Mouse (Mus musculus): Measurements from ENCODE around the gene Utp11.

Gene Utp11

DNA sequence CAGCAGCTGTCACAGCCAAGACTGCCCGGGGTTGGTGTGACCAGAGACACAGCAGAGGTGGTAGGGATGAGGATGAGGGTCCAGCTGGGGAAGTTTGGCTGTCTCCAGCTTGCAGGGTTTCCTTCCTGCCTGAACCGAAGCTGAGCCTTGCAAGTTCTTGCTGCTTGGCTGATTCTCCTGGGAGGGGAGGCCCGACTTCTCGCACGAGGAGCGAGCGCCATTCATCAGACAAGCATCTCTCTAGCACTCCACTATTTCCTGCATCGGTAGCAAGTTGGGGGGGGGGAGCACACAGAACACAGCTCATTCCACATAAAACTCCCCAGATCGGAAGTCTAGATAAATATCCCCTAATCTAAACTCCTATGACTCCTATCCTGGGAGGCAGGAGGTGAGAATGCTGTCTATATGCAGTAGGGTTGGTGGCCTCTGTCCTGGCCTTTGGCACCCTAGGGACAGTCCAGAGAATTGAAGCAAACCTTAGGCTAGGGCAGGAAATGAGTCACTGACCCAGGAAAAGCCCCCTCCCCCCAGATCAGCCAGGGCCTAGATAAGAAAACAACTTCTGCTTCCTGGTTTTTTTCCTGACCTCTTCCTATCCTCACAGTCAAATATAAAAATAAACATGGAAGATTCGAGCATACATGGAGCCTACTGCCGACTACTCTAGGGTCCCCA lies 11.5 kb upstream of the Utp11 start:
- no peak for DNase-seq (ENCODE audit: low spot score)

DNA sequence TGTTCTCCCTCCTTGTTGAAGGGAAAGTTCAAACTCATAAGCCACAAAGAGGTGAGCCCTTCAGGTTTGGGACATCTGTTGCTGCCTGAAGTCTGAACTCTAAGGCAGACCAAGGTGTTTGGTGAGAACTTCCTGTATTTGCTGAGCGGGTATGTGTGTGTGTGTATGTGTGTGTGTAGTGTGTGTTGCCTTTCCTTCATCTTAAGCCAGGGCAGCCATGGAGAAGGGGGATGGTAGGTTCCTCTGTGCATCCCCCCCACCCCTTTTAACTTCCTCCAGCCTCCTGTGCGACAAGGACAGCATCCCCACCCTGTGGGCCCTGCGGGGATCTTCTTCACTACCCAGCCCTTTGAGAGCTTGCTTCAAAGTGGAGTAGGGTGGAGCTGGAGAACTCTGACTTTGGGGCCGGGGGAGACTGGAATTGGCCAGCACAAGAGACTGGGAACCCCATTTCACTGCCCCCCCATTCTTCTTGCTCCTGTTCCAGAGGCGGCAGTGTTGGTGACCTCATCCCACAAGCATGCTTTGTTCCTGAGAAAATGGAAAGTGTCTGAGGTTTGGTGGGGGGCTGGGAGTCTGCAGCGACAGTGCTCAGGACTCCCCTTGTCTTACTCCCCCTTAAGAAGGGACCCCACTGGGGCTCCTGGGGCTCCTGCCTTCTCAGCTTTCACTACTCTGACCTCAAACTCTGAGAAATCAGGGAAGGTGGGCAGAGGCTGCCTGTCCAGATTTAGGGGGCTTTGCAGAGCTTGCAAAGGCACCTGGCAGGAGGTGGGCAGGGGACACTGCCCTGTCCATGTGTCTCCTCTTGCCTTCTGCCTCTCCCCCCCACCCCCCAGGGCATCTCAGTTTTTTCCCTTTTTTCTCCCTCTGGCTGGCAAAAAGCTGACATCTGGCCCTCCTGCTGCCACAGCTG lies 10.7 kb upstream of the Utp11 start:
- DNase-seq (ENCODE audit: low spot score) = no peak

DNA sequence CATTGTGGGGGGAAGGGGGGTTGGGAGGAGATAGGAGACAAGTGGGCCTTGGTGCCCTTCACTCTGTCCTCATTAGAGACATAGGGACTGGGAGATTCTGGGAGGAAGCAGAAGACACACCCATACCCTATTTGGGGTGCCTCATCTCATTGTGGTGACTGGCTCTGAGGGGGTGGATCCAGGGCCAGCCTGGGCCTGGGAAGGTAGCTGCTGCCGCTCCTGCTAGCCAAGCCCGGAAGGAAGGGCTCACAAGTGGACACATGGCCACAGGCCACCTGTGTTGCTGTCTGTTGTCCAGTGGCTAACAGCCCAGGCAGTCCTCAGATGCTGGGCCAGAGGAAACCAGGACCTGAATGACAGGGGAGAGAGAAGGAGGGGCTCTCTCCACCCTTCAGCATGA lies 10.0 kb upstream of the Utp11 start:
- no peak for DNase-seq (ENCODE audit: low spot score)

DNA sequence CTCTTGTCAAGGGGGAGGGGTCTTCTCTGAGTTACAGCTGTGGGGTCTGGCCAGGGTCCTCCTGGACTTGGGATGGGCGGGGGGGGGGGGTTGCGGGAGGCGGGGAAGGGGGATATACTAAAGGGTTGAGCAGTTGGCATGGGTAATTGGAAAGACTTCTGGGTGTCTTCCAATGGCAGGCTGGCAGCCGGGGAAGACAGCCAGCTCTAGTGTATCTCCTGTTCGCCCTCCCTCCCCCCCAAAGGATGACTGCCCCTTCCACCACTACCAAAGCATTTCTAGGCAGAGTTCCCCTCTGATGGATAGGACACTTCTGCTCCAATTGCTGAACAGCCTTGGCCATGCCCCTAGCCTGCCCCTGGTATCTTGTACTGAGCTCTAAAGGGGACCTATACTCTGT lies 8.5 kb upstream of the Utp11 start:
- no peak for DNase-seq (ENCODE audit: low spot score)

DNA sequence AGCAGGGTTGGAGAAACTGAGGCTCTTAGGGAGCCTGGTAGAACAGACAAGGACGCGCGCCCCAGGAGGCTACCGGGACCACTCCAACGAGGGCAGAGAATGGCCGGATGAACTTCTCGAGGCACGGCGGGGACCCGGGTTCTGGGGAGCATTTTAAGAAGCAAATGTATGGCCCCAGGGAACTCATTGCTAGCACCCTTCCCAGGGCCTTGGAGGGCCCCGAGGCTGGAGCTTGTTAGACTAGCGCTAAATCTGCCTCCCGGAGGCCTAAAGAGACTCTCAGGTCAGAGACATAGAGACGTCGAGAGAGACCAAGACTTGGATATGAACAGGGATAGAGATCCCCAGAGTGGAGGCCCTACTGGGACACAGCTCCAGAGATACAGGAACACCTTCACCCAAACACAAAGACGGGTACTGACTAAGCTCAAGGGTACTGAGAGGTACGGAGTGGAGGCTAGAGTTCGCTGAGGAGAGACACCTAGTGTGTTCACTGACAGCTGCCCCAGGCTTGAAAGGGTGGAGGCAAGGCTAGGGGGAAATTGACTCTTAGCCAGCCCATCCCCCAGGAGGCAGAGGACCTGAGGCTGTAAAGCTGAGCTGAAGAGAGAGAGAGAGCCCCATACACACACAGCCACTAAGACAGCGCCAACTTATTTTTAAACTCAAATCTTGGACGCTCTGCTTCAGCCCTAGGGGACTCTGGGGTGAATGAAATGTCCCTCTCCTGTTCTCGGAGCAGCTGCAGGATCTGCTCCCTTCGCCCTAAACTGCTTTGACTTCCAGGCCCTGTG lies 7.8 kb upstream of the Utp11 start:
- no peak for DNase-seq (ENCODE audit: low spot score)

DNA sequence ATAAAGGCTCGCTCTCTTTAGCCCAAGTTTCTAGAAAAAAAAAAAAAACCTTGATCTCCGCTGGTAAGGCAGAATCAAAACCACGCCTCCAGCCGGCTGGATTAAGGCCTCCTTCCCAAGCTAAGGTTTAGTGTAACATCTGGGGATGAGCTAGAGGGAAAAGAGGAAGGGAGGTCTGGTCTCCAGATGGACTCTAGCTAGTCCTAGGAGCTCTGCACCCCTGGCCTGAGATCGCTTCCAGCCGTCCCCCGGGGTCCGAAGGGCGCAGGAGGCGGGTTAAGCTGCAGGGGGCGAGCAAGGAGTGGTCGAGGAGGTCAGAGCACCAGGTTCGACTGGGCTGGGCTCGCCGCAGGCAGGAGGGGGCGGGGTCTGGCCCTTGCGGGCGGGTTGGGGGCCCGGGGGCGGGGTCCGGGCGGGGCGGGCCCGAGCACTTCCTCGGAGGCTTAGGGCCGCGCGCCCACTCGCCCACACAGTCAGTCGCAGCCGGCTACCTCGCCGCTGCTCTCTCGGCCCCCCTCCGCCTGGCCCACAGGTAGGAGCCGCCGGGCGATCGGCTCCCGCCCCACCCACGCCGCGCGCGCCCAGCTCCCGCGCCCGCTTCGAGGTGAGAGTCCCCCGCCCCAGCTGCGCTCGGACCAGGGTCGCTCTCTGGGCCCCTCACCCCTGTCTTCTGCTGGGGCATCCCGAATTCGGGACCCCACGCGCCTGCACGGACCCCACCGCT lies 7.0 kb upstream of the Utp11 start, which contains the start of gene Fhl3:
Fhl3 (plus strand) TSS at position 454 of the 724 bp plus-strand sequence.
- DNase-seq (ENCODE audit: low spot score) = no peak

DNA sequence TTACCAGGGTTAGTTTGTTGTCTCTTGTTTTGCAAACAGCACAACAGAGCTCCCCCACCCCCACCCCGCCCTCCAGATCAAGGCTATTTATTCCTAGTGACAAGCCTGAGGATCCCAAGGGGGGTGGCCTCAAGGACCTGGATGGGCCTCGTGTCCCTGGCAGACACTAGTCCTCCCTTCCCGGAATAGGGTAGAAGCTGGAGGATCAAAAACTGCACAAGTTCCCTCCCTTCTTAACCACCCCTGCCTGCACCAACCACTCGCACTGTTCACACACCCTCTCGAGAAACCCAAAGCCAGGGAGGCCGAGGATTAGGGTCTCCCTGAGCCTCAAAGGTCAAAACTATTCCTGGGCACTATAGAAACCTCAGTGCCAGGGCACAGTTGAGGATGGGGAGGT lies 6.4 kb upstream of the Utp11 start:
- DNase-seq (ENCODE audit: low spot score) = no peak

DNA sequence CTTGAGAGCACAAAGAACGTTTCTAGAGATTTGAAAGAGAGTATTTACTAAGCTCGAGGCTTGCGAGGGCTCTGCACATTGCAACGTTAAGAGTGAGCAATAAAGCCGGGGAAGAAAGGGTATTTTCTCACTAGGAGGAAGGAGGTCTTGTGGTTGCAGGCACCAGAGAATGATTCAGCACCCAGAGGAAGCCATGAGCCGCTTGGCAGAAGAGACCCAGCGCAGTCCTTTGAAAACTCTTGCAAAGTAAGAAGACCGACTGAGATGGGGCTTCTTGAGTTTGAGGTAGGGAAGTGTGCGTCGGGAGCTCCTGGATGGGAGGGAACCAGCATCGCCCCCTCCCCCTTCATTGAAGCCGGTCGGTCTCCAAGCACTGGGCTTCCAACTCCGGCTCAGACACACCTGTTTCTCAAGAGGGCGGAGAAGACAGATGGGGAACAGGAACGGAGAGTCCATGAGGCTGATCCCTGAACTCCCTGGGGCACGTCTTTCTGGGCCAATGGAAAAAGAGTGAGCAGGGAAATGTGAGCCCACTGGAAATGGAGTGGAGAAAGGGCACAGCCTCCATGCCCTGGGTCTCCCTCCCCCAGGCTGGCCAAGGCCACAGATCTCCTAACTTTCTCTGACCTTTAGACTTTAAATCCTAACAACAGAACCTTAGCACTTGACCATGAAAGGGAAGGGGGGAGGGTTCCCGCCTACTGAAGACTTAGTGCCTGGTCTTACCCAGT lies 2.6 kb upstream of the Utp11 start:
- DNase-seq (ENCODE audit: low spot score) = no peak

DNA sequence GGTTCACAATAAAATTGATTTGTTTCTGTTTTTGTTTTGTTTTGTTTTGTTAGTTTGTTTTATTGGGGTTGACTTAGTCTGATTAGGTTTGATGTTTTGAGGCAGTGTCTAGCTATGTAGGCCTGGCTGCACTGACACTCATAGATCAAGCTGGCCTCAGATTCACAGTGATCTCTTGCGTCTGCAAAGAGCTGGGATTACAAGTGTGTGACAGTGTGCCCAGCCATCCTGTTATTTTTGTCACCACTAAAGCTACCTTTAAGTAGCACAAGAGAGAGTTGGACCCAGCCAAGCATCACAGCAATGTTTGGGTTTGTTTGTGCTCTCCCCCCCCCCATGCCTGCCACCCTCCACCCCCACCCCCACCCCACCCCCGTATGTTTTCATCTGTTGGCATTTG lies 1.2 kb upstream of the Utp11 start:
- no peak for DNase-seq (ENCODE audit: low spot score)

DNA sequence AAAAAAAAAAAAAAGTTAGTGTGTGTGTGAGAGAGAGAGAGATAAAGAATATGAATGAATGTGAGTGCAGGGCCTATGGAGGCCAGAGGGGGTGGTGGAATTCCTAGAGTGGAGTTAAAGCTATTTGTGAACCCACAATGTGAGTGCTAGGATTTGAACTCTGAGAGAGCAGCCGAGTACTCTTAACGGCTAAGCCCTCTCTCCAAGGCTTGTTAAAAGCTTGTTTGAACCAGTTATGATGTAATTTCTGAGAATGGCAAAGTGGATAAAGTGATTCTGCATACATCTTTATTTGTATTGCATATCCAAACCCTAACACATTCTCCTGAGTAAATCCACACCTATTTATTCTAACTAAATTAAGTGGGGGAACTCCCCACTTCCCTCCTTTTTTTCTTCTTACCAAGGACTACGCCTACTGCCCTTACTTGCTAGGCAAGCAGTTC lies 961 bp downstream of the Utp11 start:
- no peak for DNase-seq (ENCODE audit: low spot score)

DNA sequence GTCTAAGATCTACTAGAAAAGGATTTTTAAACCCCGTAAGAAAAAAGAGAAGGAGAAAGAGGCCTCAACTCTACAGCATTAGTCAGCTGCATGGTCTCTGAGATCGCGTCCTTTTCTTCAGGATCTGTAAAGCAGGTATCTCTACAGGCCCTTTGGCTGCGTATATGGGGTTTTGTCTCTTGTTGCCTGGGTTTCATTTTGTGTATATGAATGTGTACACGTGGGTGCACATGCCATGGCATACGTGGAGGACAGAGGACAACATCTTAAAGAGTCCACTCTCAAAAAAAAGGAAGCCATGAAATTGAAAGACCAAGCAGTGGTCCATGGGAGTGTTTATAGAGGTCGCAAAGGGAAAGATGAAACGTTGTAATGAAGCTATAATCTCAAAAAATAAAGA lies 1.9 kb downstream of the Utp11 start:
- no peak for DNase-seq (ENCODE audit: low spot score)

DNA sequence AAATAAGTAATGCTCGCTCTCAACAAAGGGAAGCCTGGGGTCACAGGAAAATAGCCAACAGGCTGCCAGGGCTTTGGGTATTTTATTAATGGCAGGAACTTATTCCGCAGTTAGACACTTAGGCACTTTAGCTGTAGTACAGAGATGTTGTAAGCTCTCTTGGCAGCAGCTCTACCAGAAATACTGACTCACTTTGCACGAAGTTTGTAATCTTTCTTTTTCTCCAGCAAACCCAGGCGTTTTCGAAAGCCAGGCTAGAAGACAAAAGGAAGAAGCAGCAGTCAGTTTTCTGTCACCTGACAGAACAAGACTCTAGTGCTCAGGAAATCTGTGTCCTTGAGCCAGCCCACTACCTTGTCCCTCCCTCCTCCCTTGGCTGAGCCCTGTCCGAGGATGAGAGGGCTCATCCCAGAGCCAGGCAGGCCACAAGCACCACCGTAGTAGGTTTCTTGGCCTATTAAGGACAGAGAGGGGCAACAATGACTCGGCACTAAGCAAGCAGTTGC lies 7.5 kb downstream of the Utp11 start:
- DNase-seq (ENCODE audit: low spot score) = no peak

DNA sequence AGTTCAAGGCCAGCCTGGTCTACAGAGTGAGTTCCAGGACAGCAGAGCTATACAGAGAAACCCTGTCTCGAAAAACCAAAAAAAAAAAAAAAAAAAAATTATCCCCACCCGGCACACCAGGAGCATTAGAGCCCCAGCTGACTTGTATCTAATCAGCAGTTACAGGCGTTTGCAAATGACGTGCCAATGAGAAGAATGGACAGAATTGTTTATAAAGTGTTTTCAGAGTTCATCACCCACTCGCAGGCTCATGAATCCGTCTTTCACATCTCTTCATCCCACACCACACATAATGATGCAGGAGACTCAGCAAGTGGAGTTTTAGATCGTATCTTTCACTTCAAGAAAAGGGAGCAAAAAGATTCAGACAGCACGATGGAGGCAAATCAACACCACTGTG lies 7.9 kb downstream of the Utp11 start:
- DNase-seq (ENCODE audit: low spot score) = no peak

DNA sequence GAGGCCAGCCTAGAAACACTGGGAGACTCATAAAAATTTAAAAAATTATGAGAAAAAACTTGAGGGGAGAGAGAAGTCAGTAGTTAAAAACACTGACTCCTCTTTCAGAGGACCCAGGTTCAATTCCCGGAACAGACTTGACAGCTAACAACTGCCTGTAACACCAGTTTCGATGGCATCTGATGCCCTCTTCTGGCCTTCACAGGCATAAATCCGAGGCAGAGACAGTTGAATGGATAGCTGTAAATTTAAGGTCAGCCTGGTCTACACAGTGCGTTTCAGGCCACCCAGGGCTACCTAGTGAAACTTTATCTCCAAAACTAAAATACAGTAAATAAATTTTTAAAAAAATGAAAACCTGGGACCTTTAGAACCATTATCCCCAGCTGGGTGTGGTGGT lies 8.4 kb downstream of the Utp11 start:
- DNase-seq (ENCODE audit: low spot score) = no peak

DNA sequence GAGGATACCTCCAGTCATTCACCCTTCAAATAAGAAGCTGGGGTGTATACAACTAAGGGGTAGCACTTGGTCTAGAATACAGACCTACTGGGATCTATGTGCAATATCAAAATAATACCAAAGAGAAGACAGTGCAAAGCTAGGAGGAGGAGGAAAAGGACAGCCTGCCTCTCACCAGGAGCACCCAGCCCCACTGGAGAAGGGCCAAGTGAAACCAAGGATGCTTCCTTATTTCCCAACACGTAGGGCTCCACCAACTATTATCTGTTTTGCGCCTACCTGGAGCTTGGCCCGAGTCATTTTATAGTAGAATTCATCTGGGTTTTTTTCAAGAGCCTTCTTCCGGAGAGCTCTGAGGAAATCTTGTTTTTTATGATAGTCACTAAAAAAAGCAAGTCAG lies 9.9 kb downstream of the Utp11 start:
- no peak for DNase-seq (ENCODE audit: low spot score)

DNA sequence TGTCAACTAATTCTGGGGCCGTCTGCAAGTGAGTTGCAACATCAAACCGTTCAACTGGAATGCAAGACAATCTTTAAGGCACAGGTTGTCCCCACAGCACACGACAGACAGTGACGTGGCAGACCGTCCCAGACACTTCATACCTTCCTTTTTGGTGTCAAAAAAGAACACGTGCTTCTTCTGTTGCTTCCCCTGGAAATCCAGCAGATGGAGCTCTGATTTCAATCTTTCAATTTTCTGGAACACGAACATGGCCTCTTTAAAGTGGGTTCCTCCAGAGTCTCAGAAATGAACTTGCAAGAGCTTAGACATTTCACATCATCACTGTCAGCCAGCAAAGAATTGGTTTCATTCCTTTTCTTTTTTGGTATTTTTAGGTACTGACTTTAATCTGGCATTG lies 11.1 kb downstream of the Utp11 start:
- no peak for DNase-seq (ENCODE audit: low spot score)

DNA sequence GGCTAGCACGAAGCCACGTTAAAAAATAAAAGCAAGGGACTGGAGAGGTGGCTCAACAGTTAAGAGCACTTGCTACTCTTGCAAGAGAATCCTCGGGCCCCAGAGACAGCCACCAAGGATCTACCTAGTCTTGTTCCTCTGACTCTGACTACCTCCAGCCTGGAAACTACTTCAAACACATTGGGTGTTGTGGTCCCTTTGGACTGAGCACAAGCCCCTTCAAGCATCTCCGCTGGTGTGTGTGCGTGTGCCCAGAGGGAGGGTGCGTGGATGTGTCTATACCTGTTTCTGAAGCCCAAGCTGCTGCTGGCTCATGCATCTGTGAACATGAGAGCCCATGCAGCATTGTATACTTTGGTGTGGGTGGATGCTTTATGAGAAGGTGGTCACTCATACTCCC lies 17.4 kb downstream of the Utp11 start:
- DNase-seq (ENCODE audit: low spot score) = no peak

DNA sequence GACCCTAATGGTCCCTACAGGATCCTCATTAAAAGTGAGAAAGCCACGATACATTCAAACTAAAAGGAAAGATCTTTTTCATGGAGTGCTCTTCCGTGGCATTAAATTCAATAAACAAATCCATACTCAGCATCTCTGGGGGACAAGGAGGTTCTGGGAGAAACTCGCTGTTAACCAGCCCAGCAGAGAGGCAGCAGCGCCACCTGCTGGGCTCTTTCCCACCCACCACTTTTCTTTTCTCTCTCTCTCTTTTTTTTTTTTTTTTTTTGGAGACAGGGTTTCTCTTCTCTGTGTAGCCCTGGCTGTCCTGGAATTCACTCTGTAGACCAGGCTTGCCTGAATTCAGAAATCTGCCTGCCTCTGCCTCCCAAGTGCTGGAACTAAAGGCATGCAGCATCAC lies 18.4 kb downstream of the Utp11 start:
- DNase-seq (ENCODE audit: low spot score) = peak; percentile 50

DNA sequence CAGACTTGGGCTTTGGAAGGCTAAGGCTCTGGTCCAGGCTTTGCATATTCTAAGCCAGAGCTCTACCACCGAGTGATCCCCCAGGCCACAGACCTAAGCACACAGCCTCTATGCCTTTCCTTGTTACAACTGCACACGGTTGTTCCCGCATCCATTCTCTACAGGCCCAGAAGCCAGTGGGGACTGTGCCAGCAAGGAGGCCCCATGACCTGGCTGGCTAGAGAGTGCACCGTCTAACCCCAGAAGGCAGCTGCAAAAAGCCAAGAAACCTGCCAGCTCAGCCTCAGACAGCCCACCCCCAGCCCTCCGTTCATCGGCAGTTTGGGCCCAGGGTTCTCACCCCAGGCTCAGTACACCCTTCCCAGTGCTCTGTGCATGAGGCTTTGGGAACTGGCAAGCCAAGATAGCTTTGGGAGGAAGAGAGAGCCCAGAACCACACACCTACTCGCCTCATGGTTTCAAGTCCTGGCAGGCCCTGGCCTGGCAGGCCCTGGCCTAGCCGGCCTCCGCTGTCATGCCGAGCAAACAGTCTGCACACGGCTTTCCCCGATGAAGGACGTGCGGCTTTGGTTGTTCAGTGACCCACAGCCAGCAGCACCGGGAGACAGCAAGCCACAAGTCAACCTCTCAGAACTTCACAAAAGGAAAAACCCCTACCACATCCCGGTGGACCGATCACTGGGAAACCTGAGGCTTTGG lies 18.9 kb downstream of the Utp11 start:
- DNase-seq (ENCODE audit: low spot score) = no peak

Measured in ovary, postnatal 14 days (tissue).